Mouse (Mus musculus) adrenal gland (tissue): ENCODE measurements at regions not wholly inside any gene's neighbourhood (a gene's known extent, or its start where the extent isn't known, plus 50 kb on each side); places are given as distances from the start of the nearest gene placed in this dataset.

ENCODE experiments used
- intact Hi-C: fragments of 180-260 bp; cut with DNase I; formaldehyde crosslinking; loops from one replicate; pipeline ENCODE4 v1.15.1; 2025

DNA sequence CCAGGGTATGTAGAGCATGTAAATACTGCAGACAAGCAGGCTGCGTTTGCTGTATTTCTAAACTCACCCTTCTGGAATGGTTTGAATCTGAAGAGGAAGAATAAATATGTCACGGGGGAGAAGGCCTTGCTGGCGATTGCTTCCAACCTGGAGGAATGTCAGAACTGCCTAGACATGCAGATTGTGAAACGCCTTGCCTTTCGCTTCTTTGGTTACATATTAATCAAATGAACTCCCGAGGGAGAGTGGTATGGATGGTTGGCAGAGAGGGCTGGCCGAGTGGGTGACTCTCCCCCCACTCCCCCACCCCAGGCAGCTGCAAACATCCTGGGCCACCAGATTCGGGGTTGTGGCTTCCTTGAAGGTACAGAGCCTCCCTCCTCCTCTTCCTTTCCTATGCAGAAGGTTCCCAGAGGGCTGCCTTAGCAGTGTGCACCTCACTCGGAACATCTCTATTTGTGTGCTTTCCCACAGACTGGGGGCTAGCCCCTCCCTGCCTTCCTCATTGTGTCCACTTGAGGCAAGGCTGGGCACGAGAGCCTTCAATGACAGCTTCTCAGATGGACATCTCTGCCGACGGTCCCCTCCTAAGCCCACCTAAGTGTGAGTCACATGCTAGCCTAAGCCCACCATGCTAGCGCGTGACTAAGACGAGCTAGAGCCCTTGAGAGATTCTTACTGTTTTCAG, 93.3 kb downstream of the Zfp281 start:
- intact Hi-C loops: no loop called here

DNA sequence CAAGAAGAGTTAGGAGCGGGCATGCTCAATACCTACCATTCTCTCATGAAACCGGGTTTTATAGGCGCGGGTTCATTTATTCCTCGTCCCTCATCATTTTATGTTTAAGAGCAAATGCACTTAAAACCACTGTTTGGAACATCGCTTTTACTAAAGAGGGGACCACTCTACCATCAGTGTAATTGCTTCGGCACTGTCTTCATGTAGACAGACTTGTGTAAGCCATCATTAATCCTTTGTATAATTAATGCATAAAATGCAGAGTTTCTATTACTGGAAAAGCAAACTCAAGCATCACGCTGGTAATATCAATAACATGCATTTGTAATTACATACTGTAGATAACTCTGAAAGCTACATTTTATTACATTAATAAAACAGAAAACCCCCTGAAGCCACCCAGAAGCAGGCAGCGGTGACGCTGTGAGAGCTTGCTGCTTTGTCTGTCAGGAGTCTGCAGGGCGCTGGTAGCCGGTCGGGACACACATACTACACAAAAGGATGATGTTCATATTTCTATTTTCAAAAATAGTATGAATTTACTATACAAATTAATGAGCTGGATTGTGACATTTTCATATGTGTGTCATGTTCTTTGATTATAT, 99.2 kb downstream of the Zfp281 start:
- intact Hi-C loops: no loop called here

DNA sequence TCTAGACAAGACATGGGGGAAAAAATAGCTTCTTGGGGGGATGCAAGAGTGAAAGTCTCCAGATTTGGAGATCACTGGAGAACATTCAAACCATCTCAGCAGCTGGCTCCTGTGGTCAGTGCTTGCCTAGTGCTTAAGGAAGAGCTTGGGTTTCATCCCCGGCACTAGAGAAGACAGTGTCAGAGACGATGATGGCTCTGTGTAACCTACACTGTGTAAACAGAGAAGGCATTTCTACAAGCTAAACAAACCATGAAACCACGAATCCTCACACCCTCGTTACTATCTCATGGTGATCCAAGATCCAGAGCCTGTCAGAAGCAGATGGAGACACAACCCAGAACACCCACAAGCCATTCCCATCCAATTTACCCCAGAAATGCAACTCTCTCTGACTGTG, 100.5 kb downstream of the Zfp281 start:
- intact Hi-C loops: no loop called here

DNA sequence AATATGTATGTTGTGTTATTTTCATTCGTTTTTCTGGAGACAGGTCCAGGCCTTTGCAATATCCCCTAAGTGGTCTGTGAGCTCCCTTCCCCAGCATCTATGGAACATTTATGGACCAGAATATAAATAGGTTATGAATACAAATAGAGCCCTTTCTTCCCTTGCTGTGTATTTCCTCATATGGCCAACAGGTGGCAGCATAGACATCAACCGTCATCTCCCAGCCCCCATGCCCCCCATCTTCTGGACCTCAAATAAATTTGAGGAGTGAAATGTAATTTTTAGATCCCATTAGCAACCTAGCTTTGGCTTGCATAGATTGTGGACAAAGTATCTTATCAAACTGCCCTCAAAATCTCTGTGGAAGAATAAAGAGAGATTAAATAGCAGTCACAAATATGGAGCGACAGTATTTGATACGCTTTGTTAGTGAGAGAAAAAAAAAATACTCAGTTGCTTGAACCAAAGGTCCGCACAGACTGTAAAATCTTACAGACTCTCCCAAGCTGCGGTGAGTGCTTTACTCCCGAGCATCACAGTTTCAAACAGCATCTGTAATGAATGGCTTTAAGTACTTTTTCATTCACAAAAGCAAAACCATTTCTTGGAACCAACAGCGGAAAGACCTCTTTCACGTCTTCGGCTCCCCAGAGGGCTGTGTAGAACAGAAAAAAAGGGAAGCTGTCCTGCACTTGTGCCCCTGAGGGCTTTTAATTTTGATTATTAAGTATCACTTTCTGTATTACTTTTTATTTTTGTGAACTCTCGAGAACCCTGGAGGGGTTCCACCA, 101.6 kb downstream of the Zfp281 start:
- intact Hi-C loops: no loop called here

DNA sequence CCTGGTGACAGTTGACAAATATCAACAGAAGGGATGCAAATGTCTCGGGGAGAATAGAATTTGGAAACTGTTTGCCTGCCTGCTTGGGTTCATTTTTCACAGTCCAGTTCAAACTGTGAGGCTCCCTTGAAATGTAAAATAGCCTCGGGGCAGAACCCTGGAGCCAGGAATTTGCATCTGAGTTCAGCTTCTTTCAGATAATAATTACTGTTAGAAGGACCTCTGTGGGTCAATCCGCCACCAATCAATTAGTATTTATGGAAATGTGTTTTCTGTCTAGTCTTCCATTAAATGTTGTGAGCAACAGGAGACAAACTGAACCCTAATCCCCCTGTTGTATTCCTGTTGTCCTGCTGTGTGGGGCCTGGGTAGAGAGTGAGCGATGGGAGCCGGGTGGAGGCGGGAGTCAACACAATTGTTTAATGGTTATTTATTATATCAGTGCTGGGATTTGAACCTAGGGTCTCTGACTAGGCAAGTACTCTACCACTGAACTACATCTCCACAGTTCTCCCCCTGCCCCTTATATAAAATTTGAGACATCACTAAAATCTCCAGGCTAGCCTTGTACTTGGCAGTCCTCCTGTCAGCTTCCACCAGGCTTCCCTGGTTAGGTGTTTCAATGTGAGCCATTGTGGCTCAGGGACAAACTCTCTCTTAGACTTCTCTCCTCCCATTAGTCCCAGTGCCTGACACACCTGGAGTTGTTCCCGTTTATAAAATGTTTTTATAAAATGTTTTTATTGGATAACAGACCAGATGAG, 103.3 kb downstream of the Zfp281 start:
- intact Hi-C loops: no loop called here

DNA sequence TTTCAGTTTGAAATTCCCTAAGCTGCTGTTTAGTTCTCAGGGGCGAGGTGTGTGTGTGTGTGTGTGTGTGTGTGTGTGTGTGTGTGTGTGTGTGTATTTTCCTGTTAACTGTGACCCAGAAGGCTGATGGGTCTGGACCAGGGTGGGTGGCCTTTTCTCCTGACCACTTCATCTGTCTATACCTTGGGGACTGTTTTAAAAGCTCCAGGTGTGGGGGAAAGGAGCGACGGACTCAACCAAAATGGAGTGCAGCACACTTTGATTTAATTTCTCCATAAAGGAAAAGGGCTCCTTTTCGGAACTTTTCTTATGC, 103.9 kb downstream of the Zfp281 start:
- intact Hi-C loops: no loop called here

DNA sequence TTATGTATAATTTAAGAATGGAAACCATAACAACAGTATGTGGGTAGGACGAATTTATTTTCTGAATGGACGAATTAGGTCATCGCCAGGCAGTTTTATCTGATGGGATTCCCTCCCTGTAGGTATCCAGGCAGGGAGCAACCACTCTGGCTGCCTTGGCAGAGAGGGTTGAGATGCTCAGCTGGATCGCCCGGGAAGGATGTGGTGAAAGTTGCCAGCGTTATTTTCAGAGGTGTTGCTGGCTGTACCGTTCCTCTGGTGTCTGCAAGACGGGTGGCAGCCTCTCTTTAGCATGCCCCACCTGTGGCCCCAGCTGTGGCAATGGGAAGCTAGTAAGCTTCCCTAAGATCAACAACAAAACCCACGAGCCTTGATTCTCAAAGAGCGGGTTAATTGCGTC, 105.9 kb downstream of the Zfp281 start:
- intact Hi-C loops: no loop called here

DNA sequence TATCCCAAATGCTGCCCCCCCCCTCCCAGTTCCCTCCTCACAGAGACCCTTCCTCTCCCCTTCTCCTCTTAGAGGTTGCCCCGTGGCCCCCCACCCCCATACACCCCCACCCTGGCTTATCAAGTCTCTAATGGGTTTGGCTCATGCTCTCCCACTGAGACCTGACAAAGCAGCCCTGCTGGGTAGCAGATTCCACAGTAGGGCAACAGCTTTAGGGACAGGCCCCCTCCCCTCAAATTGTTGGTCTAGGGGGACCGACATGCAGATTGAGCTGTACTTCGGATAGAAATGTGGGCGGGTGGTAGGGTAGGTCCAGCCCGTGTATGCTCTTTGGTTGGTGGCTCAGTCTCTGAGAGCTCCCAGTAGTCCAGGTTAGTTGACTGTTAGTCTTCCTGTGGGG, 113.3 kb downstream of the Zfp281 start:
- intact Hi-C loops: no loop called here

DNA sequence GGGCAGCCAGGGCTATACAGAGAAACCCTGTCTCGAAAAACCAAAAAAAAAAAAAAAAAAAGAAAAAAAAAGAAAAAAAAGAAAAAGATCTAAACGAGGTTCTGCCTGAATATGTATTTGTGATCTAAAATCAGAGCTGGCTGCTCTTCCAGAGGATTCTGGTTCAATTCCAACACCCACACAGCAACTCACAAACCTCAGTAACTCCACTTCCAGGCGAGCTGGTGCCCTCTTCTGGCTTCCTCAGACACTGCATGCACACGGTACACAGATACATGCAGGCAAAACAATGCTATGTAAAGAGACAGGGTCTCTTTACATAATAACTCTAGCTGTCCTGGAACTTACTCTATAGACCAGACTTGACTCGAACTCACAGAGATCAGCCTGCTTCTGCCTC, 114.8 kb downstream of the Zfp281 start:
- intact Hi-C loops: no loop called here

DNA sequence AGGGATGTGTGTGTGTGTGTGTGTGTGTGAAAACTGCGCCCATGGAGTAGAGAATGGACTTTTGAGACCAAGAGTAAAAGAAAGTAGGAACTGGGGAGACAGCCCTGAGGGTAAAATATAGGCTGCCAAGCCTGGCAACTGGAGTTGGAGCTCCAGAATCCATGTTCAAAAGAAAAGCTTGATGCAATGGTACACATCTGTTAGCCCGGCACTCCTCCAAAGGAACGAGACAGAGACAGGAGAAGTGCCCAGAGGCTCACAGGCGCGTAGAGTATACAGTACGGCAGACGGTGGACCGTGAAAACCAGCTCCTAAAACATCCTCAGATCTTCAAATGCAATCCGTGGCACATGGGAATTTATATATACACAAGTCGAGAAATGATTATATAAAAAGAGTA, 116.4 kb downstream of the Zfp281 start:
- intact Hi-C loops: no loop called here

DNA sequence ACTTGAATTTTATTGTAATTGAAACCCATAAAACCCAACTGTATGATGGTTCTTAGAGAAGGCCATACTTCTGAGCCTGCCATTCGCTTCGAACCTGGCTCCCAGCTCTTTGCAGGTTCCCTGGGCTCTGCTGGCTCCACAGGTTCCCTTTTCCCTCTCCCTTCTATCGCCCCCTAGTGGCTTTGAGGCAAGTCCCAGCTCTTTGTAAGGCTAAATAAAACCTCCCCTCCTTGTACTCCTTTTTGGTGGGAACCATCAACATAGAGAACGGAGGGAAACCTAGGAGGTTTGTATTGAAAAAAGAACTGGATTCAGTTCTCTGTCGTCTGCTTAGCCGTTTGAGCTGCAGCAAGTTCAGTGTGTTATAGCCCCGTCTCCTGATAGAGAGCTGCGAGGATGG, 124.5 kb downstream of the Zfp281 start:
- intact Hi-C loops: loop anchor here (2.0 kb wide), 1 partner anchor 198 kb away; no protein-coding TSS in a partner anchor

DNA sequence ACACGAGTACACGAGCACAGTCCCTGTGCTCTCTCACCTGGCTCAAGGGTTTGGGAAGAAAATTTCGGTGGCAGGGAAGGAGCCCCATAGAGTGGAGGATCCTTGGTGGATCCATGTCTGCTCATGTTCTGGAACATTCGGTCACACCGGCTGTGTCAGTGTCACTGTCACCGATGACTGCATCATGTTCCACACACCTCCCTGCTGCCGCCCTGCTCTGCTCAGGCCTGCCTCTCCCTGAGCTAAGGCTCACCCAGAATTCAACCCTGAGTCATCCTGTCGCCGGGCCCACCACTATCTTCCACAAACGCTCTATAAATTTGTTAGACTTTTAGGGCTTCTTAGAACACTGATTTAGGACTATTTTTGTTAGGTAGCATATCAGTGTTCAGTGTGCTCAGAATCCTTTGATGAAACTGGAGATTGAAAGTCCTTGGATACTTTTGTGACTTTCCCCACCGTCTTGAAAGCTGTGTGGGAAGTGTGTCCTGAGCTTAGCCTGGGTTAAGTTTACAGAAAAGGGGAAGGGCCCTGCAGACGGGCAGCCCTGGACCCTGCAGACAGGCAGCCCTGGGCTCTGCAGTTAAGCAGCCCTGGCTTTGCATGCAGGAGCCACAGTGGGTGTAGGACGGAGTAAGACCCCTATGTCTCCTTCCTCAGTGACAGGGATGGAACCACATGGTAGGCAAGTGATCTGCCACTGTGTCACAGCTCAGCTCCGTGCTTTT, 126.9 kb downstream of the Zfp281 start:
- intact Hi-C loops: no loop called here

DNA sequence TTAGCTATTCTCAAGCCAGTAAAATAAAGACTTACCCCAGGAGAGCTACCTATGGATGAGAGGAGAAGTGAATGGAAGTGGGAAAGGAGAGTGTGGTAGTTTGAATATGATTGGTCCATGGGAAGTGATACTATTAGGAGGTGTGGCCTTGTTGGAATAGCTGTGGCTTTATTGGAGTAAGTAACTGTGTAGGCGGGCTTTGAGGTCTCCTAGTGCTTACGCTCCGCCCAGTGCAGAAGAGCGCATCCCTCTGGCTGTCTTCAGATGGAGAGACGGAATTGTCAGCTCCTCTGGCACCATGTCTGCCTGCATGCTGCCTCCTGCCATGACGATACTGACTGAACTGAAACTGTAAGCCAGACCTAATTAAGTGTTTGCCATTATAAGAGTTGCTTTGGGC, 129.6 kb downstream of the Zfp281 start:
- intact Hi-C loops: no loop called here

DNA sequence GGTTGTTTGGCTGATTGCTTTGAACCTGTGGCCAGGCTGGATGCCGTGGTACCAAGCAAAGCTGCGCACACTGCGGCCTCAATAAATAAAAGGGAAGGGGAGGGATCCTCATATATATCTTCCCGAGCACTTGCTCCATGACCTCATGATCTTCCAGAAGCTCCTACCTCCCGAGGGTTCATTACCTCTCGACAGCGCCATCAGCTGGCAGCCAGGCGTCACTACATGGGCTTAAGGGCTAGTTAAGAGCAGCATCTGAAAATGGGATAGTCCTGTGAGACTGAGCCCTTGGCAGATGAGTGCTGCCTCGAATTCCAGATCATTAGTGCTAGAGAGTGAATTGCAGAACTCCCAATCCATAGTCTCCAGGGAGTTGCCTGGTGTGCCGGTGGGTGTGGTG, 134.0 kb downstream of the Zfp281 start:
- intact Hi-C loops: no loop called here

DNA sequence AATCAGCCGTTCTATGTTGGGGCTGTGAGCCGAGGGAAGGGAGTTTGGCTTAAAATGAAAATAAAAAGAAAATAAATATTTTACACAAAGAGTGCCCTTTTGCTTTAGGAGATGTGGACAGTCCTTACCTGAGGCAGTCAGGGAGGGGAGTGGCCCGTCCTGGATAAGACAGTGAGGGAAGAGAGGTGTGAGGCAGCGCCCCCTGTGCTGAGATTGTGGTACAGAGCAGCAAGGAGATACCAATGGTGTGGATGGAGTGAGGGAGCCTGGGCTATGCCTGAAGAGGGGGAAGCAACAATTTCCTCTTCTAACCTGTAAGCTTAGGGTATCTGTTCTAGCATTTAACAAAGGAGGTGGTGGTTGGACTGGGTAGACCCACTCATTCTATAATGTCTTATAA, 134.5 kb downstream of the Zfp281 start:
- intact Hi-C loops: no loop called here

DNA sequence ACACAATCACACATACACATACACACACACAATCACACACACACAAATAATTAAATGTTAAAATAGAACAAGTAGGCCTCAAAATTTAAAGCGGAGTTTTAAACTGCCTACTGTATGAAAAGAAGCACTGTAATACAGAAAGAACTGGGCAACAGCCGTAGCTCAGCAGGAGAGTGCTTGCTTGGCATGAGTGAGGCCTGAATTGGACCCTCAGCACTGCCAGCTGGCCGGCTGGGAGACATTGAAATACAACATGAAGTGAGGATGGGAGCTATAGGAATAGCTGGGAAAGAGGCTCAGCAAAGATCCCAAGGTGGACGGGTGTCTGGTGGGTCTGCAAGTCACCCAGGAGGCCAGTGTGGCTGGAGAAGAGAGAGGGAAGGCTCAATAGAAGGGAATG, 136.8 kb downstream of the Zfp281 start:
- intact Hi-C loops: no loop called here

DNA sequence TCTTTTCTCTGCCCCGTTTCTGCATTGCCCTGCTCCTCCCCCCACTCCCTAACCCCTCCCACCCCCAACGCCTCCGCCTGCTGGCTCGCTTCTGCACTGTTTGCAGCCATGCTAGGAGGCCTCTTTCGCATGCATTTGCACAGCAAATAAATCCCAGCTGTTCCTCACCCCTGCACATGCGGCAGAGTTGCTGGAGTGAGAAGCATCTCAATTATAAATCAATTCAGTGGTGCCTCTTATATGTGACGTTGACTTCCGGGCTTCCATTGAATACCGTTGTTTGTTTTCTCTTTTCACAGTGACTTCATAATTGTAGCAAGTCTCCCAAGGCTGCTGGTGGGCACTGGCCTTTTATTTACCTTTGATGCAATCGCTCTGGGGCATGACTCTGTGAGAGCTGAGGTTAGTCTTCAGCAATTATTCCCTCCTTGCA, 144.3 kb downstream of the Zfp281 start:
- intact Hi-C loops: no loop called here

DNA sequence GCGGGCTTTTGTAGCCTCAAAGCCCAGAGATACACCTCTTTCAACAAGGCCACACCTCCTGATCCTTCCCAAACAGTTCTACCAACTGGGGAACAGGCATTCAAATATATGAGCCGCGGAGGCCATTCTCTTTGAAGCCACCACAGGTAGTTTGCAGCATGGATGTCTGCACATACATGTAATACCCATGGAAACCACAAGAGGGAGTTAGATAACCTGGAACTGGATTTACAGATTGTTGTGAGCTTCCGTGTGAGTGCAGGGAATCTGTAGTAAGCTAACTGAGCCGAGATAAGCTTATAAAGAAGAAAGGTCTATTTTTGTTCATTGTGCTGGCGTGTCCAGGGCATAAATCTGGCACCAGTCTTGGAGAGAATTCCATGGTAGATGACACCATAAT, 149.0 kb downstream of the Zfp281 start:
- intact Hi-C loops: loop anchor here (10.0 kb wide), 1 partner anchor 451 kb away; no protein-coding TSS in a partner anchor

DNA sequence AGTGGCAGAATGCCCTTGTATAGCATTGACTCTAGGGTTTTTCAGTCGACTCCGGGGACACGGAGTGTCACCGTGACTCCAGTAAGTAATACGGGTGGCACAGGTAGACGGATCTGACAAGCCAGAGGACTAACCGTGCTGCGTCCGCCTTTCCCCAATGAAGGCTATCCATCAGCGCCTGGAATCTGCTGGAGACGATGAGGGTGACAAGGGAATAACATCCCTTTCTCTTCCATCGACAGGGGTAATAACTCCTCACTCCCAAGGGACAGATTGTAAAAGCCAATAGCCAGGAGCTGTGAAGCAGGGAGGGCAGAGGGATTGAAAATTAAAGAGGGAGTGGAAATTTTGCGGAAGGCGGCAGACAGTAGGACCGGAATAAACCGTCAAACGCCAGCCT, 151.5 kb downstream of the Zfp281 start:
- intact Hi-C loops: loop anchor here (10.0 kb wide), 1 partner anchor 449 kb away; no protein-coding TSS in a partner anchor

DNA sequence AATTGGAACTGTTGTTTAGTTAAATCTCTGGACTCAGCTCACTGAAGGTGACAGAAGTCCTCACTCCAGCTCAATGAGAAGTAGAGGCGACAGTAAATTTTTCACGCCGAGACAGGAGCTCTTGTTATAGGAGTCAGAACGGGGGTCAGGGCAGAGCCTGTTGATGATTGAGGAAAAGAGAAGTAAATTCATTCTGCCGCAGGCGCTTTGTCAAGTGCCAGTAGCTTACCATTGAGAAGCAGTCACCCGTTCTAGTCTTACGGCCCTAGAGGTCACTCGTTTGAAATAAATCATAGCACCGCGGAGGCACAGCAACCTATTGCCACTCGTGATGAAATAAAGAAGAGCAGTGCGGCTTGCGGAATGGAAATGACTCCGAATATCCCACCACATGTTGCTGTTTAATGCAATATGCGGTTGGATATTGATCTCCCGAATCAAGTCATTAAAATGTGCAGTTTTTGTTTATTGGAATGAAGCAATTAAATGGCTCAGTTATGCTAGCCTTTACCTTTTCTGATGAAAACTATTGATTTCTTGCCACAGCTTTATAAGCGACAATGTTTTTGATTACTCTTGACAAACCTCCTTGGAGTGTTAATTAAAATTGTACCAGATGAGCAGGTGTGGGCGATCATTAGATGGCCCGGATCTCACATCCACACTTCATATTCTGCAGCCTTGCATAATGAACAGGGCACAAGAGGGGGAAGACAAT, 152.7 kb downstream of the Zfp281 start:
- intact Hi-C loops: loop anchor here (10.0 kb wide), 1 partner anchor 447 kb away; no protein-coding TSS in a partner anchor
